Mouse (Mus musculus) left cerebral cortex, postnatal 14 days (tissue): ENCODE measurements at regions not wholly inside any gene's neighbourhood (a gene's known extent, or its start where the extent isn't known, plus 50 kb on each side); places are given as distances from the start of the nearest gene placed in this dataset.
A peak's percentile ranks its signal among the peaks of the same experiment; 100 is the strongest.
"Not testable (repeated sequence)": the region's sequence is repeated elsewhere in the genome, so short reads cannot be mapped to it uniquely, and the experiment has no call there.

Experiments
- DNase-seq, 2 experiments: peaks; one replicate each; pipeline ENCODE4 v3.0.0; 2021 to 2022; ENCODE audit warnings: low spot score in 2 of 2, mixed read lengths in 1 of 2
- intact Hi-C: fragments of 180-260 bp; cut with DNase I; formaldehyde crosslinking; loops from one replicate; pipeline ENCODE4 v1.15.1; 2025

GRCm38 (mm10) chr16:79336416-79336815 is 245.5 kb upstream of the Tmprss15 start:
- intact Hi-C loops: no loop called here
- no peak for DNase-seq

GRCm38 (mm10) chr16:79336016-79336415 is 245.1 kb upstream of the Tmprss15 start:
- intact Hi-C loops: no loop called here
- DNase-seq: no peak

DNA sequence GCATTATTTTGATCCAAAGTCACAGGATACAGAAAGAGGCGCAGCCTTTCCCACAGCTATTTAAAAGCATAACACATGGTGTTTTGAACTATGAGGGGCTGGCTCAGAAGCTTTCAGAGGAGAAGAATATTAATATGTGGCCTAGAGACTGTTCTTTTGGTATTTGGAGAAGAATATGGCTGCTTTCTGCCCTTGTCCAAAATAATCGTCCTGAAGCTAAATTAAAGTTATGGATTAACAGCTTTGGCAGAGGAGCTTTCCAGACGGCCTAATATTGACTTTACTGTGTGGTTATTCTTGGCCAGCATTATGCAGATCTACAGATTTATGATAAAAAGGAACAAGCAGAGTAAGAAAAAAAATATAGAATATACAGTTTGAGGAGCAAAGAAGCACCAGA is 222.4 kb upstream of the Tmprss15 start:
- intact Hi-C loops: no loop called here
- DNase-seq: no peak

GRCm38 (mm10) chr16:79312702-79313101 is 221.8 kb upstream of the Tmprss15 start:
- no peak for DNase-seq
- intact Hi-C loops: no loop called here

DNA sequence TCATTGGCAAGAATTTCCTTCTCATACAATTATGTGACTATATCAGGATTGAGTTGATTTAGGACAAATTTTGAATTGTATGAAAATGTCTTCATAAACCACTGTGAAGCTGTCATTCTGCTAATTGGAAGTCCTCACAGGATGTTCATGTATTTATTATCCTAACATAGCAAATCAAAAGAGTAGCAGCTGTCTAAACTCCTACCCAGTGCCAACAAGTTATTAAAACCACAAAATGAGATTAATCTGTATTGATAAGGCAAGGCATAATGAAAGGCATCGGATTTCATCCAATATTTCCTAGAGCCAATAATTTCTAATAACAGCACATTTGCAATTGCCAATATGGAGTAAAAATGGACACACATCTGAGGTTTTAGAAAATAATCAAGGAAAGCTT is 217.6 kb upstream of the Tmprss15 start:
- intact Hi-C loops: no loop called here
- no peak for DNase-seq

GRCm38 (mm10) chr16:79296621-79297020 is 205.7 kb upstream of the Tmprss15 start:
- intact Hi-C loops, DNase-seq: not testable (repeated sequence)

- intact Hi-C loops: no loop called here
- no peak for DNase-seq
Measured at GRCm38 (mm10) chr16:79279006-79279405, 188.1 kb upstream of the Tmprss15 start.

DNA sequence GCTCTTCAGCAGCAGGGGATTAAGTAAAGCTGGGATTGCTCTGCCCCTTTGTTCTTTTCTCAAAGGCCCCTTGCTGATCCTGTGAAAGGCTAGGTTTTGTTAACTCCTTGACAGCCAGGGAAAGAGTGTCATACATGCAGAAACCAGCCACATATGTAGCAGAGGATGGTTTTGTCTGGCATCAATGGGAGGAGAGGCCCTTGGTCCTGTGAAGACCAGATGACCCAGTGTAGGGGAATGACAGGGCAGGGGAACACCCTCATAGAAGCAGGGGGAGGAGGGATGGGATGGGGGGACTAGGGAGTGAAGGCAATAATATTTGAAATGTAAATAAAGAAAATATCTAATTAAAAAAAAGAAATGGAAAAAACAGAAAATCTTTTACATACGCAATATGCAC is 165.6 kb upstream of the Tmprss15 start:
- intact Hi-C loops: no loop called here
- no peak for DNase-seq

DNA sequence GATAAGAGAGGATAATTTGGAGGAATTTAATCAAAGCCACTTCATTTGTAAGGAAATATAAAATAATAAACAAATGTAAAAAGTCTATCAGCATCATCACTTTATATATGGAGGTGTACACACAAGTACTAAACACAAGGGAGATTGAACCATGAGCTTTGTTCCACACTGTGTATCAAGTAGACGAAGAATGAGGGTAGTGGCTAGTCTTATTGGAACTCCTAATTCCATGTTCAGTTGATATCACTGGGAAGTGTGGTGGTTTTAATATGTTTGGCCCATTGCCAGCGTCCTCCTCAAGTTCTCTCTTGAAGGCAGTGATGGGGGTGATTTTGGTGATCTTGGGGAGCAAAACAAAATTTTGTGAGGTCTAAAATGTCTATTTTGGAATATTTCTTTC is 165.2 kb upstream of the Tmprss15 start:
- no peak for DNase-seq
- intact Hi-C loops: no loop called here

DNA sequence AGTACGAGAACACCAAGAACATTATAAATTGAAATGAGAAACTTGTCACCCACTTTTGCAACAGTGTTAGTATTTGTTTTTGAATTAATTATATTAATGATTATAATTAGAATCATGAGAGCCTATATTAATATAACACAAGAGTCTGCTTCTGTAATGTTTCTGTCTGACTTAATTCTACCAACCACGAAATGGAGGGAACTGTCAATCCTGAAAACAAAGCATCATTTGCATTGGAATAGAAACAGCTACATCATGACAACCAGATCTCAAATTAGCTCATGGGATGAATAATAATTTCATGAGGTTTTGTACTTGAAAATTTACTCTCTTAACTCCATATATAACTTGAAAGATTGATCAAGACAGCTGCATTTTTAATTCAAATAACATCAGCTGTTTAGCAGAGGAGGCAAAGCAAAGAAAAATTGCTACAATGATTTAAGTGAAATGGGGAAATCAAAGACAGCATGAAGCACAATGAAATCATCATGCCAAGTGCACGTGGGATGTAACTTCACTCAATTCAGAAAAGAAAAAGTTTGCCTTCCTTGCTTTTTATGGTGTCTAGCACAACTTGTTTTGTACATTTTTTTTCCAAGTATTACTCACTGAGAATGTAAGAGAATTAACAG is 150.1 kb upstream of the Tmprss15 start:
- peak in 1 of 2 experiments; percentile 1 for DNase-seq
- intact Hi-C loops: no loop called here

GRCm38 (mm10) chr16:79240191-79240590 is 149.3 kb upstream of the Tmprss15 start:
- DNase-seq: no peak
- intact Hi-C loops: no loop called here

GRCm38 (mm10) chr16:79191196-79191595 is 100.3 kb upstream of the Tmprss15 start:
- no peak for DNase-seq
- intact Hi-C loops: no loop called here

- intact Hi-C loops: no loop called here
- peak in 1 of 2 experiments; percentile 6 for DNase-seq
Measured at GRCm38 (mm10) chr16:79186471-79186870, 95.6 kb upstream of the Tmprss15 start.

- peak; percentile 16 to 32 for DNase-seq
- intact Hi-C loops: no loop called here
Measured at GRCm38 (mm10) chr16:79182474-79182873, 91.6 kb upstream of the Tmprss15 start.

DNA sequence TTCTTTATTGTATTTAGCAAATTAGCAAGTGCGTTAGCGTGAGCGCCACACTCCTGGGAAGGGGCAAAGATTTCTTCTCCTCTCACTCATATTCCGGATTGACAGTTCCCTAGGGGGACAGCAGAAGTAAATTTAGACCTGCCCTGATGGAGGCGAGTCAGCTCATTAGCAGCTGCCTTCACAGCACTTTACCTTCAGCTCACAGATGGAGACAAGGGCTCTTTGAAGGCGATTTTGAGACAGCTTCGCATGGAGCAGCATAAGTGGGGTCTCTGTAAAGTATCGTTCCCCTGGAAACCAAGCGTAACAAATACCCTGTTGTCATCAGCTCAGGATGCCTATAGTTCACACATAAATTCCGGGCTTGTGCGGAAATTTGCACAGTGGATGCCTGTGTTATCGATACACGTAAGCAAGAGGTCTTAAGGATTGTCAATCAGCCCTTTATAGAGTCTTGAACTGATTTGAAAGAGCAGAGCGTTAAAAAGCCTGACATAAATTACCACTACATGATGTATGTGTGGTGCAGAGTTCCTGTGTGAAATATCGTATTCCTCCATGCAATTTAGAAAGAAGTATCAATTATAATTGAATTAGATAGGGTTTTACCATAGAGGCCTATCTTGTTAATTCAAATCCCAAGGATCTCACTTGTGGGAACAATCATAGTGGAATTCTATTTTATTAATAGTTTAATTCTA is 86.6 kb upstream of the Tmprss15 start:
- peak in 1 of 2 experiments; percentile 3 for DNase-seq
- intact Hi-C loops: loop anchor here (5.0 kb wide), 1 partner anchor 1990 kb away; no protein-coding TSS in a partner anchor

DNA sequence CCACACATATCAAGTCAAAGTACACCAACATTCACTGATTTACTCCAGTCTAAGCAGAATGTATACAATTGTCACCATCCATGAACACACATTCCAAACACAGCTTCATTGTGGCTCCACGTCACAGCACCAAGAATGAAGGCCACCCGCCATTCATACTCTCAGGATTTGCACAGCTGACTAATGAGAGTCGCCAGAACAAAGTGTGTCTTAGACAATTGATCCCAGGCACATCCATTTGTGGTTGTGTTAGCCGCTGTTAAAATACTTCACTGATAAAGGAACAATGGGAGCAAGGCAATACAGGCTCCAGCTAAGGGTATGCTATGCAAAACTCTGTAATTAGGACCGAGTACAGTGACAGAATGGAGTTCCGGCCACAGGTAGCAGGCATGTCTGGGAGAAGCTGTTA is 85.9 kb upstream of the Tmprss15 start:
- DNase-seq: no peak
- intact Hi-C loops: loop anchor here (5.0 kb wide), 1 partner anchor 1990 kb away; no protein-coding TSS in a partner anchor

- peak; percentile 75 to 90 for DNase-seq
- intact Hi-C loops: no loop called here
Measured at GRCm38 (mm10) chr16:79168193-79168592, 77.3 kb upstream of the Tmprss15 start.

DNA sequence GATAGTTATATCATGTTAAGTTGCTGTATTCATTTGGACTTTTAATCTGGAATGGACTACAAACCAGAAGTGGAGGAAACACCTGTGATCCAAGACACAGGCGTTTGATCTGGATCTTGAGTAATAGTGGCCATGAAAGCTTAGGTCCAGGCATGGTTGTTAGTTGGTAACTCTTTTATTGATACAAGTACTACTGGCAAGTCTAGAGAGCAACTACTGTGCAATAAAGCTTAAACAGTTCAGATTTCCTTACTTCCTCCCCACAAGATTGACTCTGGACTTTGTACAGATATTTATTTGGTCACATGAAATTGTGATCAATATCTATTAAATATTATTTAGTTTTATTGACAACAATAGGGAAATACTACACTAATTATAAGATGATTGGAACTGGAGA is 51.9 kb upstream of the Tmprss15 start:
- DNase-seq: no peak
- intact Hi-C loops: no loop called here
